Mouse (Mus musculus) liver, embryonic 12.5 days (tissue): ENCODE results near the gene Lgals3bp. TPM values are rescaled to one million over a fixed set of nuclear protein-coding genes. Genes with fewer than 3 reads are reported as not detected.
A peak's percentile ranks its signal among the peaks of the same experiment; 100 is the strongest.

Experiments used
- ATAC-seq: fragments of 200-750 bp; cut with Nextera tagmentation; 2 replicates; pipeline ENCODE4 v1.8.0; 2017; ENCODE audit warnings: moderate number of reproducible peaks, mild to moderate bottlenecking, moderate library complexity
- H3K27ac ChIP-seq: fragments of 300-500 bp; sonication (generic); 2 replicates; pipeline ENCODE4 v1.5.1; 2016; ENCODE audit warnings: mild to moderate bottlenecking
- H3K27me3 ChIP-seq: fragments of 300-500 bp; sonication (generic); replicated peaks from 2 replicates; pipeline ENCODE4 v1.6.1; 2016; ENCODE audit warnings: mild to moderate bottlenecking, moderate library complexity
- H3K36me3 ChIP-seq: fragments of 300-500 bp; sonication (generic); 2 replicates; pipeline ENCODE4 v1.6.1; 2016; ENCODE audit warnings: mild to moderate bottlenecking, moderate library complexity
- H3K4me1 ChIP-seq: fragments of 300-500 bp; sonication (generic); 2 replicates; pipeline ENCODE4 v1.6.1; 2016
- H3K4me2 ChIP-seq: fragments of 300-500 bp; sonication (generic); 2 replicates; pipeline ENCODE4 v1.6.1; 2016; ENCODE audit warnings: mild to moderate bottlenecking, moderate library complexity
- H3K4me3 ChIP-seq: fragments of 300-500 bp; sonication (generic); 2 replicates; pipeline ENCODE4 v1.5.1; 2016; ENCODE audit warnings: mild to moderate bottlenecking, moderate library complexity
- H3K9ac ChIP-seq: fragments of 300-500 bp; sonication (generic); 2 replicates; pipeline ENCODE4 v1.6.1; 2016; ENCODE audit warnings: mild to moderate bottlenecking, moderate library complexity
- H3K9me3 ChIP-seq: fragments of 300-500 bp; sonication (generic); replicated peaks from 2 replicates; pipeline ENCODE4 v1.6.1; 2016; ENCODE audit warnings: mild to moderate bottlenecking, moderate library complexity
- WGBS: fragments of 180-500 bp; shearing (Covaris S2); methylation state at CpG from one replicate; pipeline ENCODE4 v1.1.7; 2016; ENCODE audit not compliant: insufficient replicate concordance; 5-methylcytosine and 5-hydroxymethylcytosine counted together
- polyA plus RNA-seq: library from polyadenylated mRNA; unstranded; fragments of >200 nt; fragmentation: Nextera tagmentation; extraction: Ambion mirVana; gene quantifications from 2 replicates; pipeline ENCODE4 v1.2.1, GENCODE M21; 2016

Gene Lgals3bp
- polyA plus RNA-seq, 1 experiment from 2014 or later = 22.7 TPM

- ATAC-seq = peak; percentile 97
- H3K27me3 ChIP-seq = peaks cover 10% of the 10 kb centered on the region
- H3K4me2 ChIP-seq = peak within 1 kb of the TSS; percentile 76
- H3K36me3 ChIP-seq = peaks cover 35% of the 10 kb centered on the region
- peaks cover 40% of the 10 kb centered on the region for H3K4me1 ChIP-seq
- peak within 1 kb of the TSS; percentile 80 for H3K27ac ChIP-seq
- no peaks in the 10 kb centered on the region for H3K9me3 ChIP-seq
- peak within 1 kb of the TSS; percentile 93 for H3K9ac ChIP-seq
- WGBS = under 1% methylated on average over 50 of the region's 50 CpGs
- peak within 1 kb of the TSS; percentile 81 for H3K4me3 ChIP-seq
Measured at GRCm38 (mm10) chr11:118418834-118419504, 17.1 kb upstream of the Lgals3bp start, which contains the start of gene Cant1. Gene Cant1, minus strand, starts transcription at chr11:118419086.

- peak overlapping the region; percentile 80 for H3K27ac ChIP-seq
- peaks cover 6% of the 10 kb centered on the region; the same call in 1 of the 2 replicates for H3K27me3 ChIP-seq
- peak overlapping the region; percentile 76 for H3K4me2 ChIP-seq
- H3K4me1 ChIP-seq = peaks cover 34% of the 10 kb centered on the region
- WGBS = 3% methylated on average over 11 of the region's 12 CpGs
- H3K9me3 ChIP-seq = no peaks in the 10 kb centered on the region
- peak overlapping the region; percentile 81 for H3K4me3 ChIP-seq
- peaks cover 40% of the 10 kb centered on the region for H3K36me3 ChIP-seq
- no peak; the same call in 1 of the 2 replicates for ATAC-seq
- peak overlapping the region; percentile 93 for H3K9ac ChIP-seq
Measured at GRCm38 (mm10) chr11:118418442-118418833, 16.5 kb upstream of the Lgals3bp start.

GRCm38 (mm10) chr11:118417496-118417895, 15.6 kb upstream of the Lgals3bp start:
- WGBS = 88% methylated on average over 9 of the region's 9 CpGs
- H3K9ac ChIP-seq = peak overlapping the region; percentile 93
- ATAC-seq = no peak
- H3K36me3 ChIP-seq = peaks cover 46% of the 10 kb centered on the region
- peak overlapping the region; percentile 81 for H3K4me3 ChIP-seq
- no peak overlapping the region for H3K27ac ChIP-seq
- no peaks in the 10 kb centered on the region for H3K9me3 ChIP-seq
- peaks cover 33% of the 10 kb centered on the region for H3K4me1 ChIP-seq
- H3K4me2 ChIP-seq = peak overlapping the region; percentile 76
- no peaks in the 10 kb centered on the region for H3K27me3 ChIP-seq

DNA sequence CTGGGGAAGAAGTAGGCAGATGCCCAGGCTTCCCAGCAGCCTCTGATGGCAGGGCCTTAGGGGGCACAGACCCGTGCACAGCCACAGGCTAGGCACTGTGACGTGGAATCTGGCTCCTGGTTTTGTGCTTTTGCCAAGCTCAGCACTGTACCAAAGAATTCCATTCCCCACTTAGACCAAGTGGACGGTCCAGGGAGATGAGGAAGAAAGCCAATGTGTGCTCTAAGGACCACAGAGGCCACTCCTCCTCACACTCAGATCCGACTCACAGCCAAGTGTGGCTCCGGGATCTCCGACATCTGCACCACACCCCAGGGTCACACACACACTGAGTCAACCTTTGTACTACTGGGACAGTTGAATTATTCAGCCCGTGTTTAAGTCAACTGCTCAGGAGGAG, 14.2 kb upstream of the Lgals3bp start:
- no peak overlapping the region for H3K4me2 ChIP-seq
- no peaks in the 10 kb centered on the region for H3K27me3 ChIP-seq
- no peak for ATAC-seq
- no peak overlapping the region for H3K4me3 ChIP-seq
- no peak overlapping the region for H3K27ac ChIP-seq
- H3K4me1 ChIP-seq = peaks cover 33% of the 10 kb centered on the region
- 80% methylated on average over 7 of the region's 7 CpGs for WGBS
- no peak overlapping the region for H3K9ac ChIP-seq
- H3K36me3 ChIP-seq = peaks cover 58% of the 10 kb centered on the region
- H3K9me3 ChIP-seq = no peaks in the 10 kb centered on the region

DNA sequence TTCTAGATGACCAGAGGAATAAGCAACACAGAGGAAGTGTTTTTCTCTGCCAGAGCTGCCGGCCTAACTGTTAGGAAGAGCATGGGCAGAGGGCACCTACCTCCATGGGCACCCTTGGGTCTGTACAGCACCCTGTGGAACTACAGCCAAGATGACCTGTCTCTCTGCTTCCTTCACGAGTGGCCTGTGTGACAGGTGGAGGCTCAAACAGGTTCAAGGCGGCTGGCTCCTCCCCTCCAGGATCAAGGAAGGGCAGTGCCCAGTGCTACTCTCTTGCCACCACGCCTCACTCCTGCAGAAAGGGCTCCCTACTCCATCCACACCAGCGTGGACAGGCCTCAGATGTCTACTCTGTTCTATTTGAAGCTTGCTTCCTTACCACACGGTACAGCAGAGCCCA, 13.7 kb upstream of the Lgals3bp start:
- ATAC-seq = no peak
- 72% methylated on average over 6 of the region's 6 CpGs for WGBS
- no peaks in the 10 kb centered on the region for H3K27me3 ChIP-seq
- no peaks in the 10 kb centered on the region for H3K9me3 ChIP-seq
- no peak overlapping the region for H3K4me3 ChIP-seq
- no peak overlapping the region for H3K27ac ChIP-seq
- no peak overlapping the region for H3K9ac ChIP-seq
- H3K4me1 ChIP-seq = peaks cover 33% of the 10 kb centered on the region
- H3K4me2 ChIP-seq = no peak overlapping the region
- peaks cover 62% of the 10 kb centered on the region for H3K36me3 ChIP-seq

DNA sequence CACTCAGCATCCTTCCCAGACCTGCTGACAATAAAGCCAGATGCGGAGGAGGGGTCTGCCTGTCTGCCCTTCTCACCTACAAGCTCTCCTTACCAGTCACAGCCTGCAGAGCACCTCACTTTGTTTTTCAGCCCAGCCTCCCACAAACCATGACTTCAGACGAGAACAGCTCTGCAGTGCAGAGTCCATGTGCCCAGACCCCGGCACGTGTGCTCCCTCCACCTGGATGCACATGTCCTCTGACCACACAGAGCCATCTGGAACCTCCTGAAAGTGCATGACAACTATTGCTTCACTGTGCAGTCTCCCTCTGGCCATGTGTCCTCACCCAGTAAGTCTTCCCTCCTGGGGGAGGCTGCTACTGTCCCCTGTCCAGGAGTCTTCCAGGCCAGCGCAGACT, 12.4 kb upstream of the Lgals3bp start:
- Histone ChIP-seq H3K27me3 (no peaks in the 10 kb centered on the region), H3K4me3 (no peak overlapping the region), H3K9me3 (no peaks in the 10 kb centered on the region), H3K36me3 (peaks cover 73% of the 10 kb centered on the region), H3K9ac (no peak overlapping the region), H3K27ac (no peak overlapping the region), H3K4me1 (peaks cover 29% of the 10 kb centered on the region), H3K4me2 (no peak overlapping the region)
- ATAC-seq = no peak
- WGBS = 79% methylated on average over 5 of the region's 5 CpGs

DNA sequence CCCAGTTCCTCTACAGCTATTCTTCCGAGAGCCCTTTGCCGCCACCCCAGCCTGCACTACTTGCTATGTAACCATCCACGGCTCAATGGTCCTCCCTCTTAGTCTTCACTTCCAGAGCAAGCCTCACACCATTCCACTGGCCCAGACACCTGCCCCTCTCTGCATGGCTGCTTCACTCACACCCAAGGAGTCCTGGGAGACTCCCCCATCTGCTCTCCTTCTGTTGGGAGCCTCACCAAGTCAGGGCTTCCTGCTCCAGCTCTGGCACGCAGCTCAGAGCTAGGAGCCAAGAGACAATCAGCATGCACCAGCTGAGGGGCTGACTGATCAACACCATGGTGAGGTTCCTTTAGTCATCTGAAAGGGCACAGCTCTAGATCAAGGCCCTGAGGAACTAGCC, 11.2 kb upstream of the Lgals3bp start:
- 73% methylated on average over 4 of the region's 4 CpGs for whole genome bisulfite sequencing
- no peak overlapping the region for H3K27ac ChIP-seq
- H3K4me3 ChIP-seq = no peak overlapping the region
- no peak overlapping the region for H3K4me2 ChIP-seq
- peaks cover 24% of the 10 kb centered on the region for H3K4me1 ChIP-seq
- H3K9ac ChIP-seq = no peak overlapping the region
- H3K27me3 ChIP-seq = no peaks in the 10 kb centered on the region
- no peak for ATAC-seq
- H3K9me3 ChIP-seq = no peaks in the 10 kb centered on the region
- H3K36me3 ChIP-seq = peaks cover 84% of the 10 kb centered on the region

DNA sequence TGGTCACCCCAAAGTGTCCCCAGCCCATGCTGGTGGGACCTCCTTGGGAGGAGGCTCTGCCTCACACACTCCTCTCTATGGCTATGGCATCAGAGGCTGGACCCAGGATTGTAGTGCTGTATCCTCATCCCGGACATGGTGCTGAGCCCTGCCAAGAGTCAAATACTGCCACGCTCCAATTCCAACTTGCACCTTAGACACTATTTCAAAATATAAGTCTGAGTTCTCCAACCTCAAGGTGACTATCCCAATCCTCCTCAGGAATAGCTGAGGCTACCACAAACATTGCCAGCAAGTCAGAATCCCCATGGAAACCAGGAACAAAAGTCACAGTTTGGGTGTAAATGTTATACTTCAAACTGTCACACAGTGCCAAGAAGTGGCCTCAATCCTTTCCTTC, 10.7 kb upstream of the Lgals3bp start:
- no peaks in the 10 kb centered on the region for H3K27me3 ChIP-seq
- H3K9me3 ChIP-seq = no peaks in the 10 kb centered on the region
- H3K4me1 ChIP-seq = peaks cover 19% of the 10 kb centered on the region
- no peak for ATAC-seq
- no peak overlapping the region for H3K27ac ChIP-seq
- H3K4me3 ChIP-seq = no peak overlapping the region
- H3K9ac ChIP-seq = no peak overlapping the region
- H3K4me2 ChIP-seq = no peak overlapping the region
- H3K36me3 ChIP-seq = peaks cover 88% of the 10 kb centered on the region
- 87% methylated on average over 2 of the region's 2 CpGs for WGBS

DNA sequence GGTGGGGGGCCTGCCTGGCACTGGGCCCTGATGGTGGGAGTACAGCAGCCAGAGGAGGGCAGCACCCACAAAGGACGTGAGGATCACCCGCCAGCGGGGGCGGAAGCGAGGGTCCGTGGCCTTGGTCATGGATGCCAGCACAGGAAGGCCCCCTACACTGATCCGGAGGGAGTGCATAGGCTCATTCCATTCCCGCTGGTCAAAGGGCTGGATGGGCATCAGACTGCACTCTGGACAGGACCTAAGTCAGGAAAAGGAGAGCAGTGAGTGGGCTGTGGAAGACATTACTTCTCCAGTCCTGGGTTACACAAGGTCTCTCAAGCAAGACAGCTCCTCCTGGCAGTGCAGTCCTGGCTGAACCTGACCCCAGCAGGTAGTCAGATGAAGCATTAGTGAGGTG, 9.4 kb upstream of the Lgals3bp start:
- Histone ChIP-seq H3K9ac (no peak overlapping the region), H3K4me3 (no peak overlapping the region), H3K36me3 (peaks cover 90% of the 10 kb centered on the region), H3K9me3 (no peaks in the 10 kb centered on the region), H3K27ac (no peak overlapping the region), H3K4me1 (peaks cover 6% of the 10 kb centered on the region; the same call in 1 of the 2 replicates), H3K27me3 (no peaks in the 10 kb centered on the region), H3K4me2 (no peak overlapping the region)
- ATAC-seq = no peak
- WGBS = 93% methylated on average over 8 of the region's 8 CpGs

GRCm38 (mm10) chr11:118410479-118410878, 8.6 kb upstream of the Lgals3bp start:
- Histone ChIP-seq H3K9me3 (no peaks in the 10 kb centered on the region), H3K9ac (no peak overlapping the region), H3K4me2 (no peak overlapping the region), H3K36me3 (peaks cover 90% of the 10 kb centered on the region), H3K27me3 (no peaks in the 10 kb centered on the region), H3K4me3 (no peak overlapping the region), H3K4me1 (0 out of 2 replicates have a peak, but pooled peaks cover 6% of the 10 kb centered on the region), H3K27ac (no peak overlapping the region)
- 83% methylated on average over 10 of the region's 10 CpGs for WGBS
- no peak for ATAC-seq

GRCm38 (mm10) chr11:118410073-118410444, 8.2 kb upstream of the Lgals3bp start:
- WGBS = 57% methylated on average over 1 of the region's 1 CpGs
- Histone ChIP-seq H3K4me3 (no peak overlapping the region), H3K4me2 (no peak overlapping the region), H3K27ac (no peak overlapping the region), H3K9me3 (no peaks in the 10 kb centered on the region), H3K4me1 (0 out of 2 replicates have a peak, but pooled peaks cover 6% of the 10 kb centered on the region), H3K27me3 (no peaks in the 10 kb centered on the region), H3K36me3 (peaks cover 89% of the 10 kb centered on the region), H3K9ac (no peak overlapping the region)
- no peak for ATAC-seq

DNA sequence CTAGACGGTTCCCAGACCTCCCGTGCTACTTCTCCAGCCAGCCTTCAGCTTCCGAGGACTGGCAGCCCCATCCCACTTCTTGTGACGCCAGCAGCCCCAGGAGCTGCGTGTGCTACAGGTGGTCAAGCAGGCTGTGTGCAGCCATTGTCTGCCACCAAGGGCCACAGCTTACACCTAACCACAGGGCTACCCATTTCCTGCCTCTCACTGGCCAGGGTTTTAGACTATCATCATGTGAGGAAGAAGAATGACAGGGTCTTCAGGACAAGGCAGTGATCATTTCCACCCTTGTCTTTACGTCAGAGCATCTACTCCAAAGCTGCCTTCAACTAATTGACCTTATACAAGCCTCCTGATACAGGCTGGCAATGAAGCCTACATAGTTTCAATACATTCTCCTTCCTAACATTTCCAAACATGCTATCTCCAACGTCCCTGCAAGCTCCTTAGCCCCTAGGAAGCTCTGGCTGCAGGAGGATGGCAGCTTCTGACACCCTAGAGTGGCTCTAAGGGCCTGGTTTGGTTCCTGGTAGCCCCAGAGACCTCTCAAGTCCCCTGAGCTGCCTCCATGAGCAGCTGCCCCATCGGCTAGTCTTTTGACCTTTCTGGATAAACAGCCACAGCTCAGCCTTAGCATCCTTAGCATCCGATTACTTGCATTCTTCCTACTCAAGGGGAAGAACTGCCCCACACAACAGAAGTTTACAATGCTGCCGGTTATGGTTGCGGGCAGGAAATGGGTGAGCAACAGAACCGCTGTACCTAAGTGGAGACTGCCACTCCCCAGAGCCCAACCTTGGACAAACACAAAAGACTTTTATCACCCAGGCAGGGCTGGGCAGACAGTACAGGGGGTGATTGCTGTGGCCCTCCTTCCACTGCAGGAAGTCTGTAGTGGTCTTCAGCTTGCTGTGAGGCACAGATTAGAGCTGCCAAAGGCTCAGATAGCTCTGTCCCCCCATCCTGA, 7.5 kb upstream of the Lgals3bp start:
- no peaks in the 10 kb centered on the region for H3K27me3 ChIP-seq
- 65% methylated on average over 12 of the region's 12 CpGs for WGBS
- H3K4me2 ChIP-seq = no peak overlapping the region
- peaks cover 82% of the 10 kb centered on the region for H3K36me3 ChIP-seq
- no peak for ATAC-seq
- 0 out of 2 replicates have a peak, but pooled peaks cover 6% of the 10 kb centered on the region for H3K4me1 ChIP-seq
- no peak overlapping the region for H3K27ac ChIP-seq
- no peaks in the 10 kb centered on the region for H3K9me3 ChIP-seq
- no peak overlapping the region for H3K4me3 ChIP-seq
- H3K9ac ChIP-seq = no peak overlapping the region
